Mouse (Mus musculus): Measurements from ENCODE around the gene Sesn3. TPM values are rescaled to one million over a fixed set of nuclear protein-coding genes. Genes with fewer than 3 reads are reported as not detected.

Gene Sesn3
- polyA plus RNA-seq, 1 experiment from 2014 or later: 33.6 TPM

GRCm38 (mm10) chr9:14275792-14276480 lies 1.1 kb downstream of the Sesn3 start:
- no peaks in the 10 kb centered on the region for H3K36me3 ChIP-seq (ENCODE audit: control insufficient read depth, insufficient read depth, low read length)
- H3K9ac ChIP-seq (replicated peaks; ENCODE audit: low read depth, low read length): peak overlapping the region; percentile 87
- peaks cover 11% of the 10 kb centered on the region; the same call in 1 of the 2 replicates for H3K4me1 ChIP-seq (ENCODE audit: control insufficient read depth, insufficient read depth, low read length)
- no peaks in the 10 kb centered on the region for H3K9me3 ChIP-seq (ENCODE audit: control insufficient read depth, low read length)
- peak overlapping the region; percentile 45 for H3K4me2 ChIP-seq (ENCODE audit: low read depth, low read length)
- H3K4me3 ChIP-seq (ENCODE audit: low read depth, low read length): peak overlapping the region; percentile 94
- H3K27me3 ChIP-seq (ENCODE audit: control insufficient read depth, insufficient read depth, low read length): no peaks in the 10 kb centered on the region
- ATAC-seq (ENCODE audit: low read depth): peak; percentile 98
- peak overlapping the region; percentile 93 for H3K27ac ChIP-seq (ENCODE audit: low read depth, low read length)
- under 1% methylated on average over 46 of the region's 54 CpGs for WGBS

- WGBS: under 1% methylated on average over 59 of the region's 61 CpGs
- no peaks in the 10 kb centered on the region for H3K36me3 ChIP-seq (ENCODE audit: control insufficient read depth, insufficient read depth, low read length)
- peak overlapping the region; percentile 87 for H3K9ac ChIP-seq (replicated peaks; ENCODE audit: low read depth, low read length)
- peak overlapping the region; percentile 93 for H3K27ac ChIP-seq (ENCODE audit: low read depth, low read length)
- ATAC-seq (ENCODE audit: low read depth): peak; percentile 69
- peak overlapping the region; percentile 45 for H3K4me2 ChIP-seq (ENCODE audit: low read depth, low read length)
- peaks cover 11% of the 10 kb centered on the region; the same call in 1 of the 2 replicates for H3K4me1 ChIP-seq (ENCODE audit: control insufficient read depth, insufficient read depth, low read length)
- no peaks in the 10 kb centered on the region for H3K9me3 ChIP-seq (ENCODE audit: control insufficient read depth, low read length)
- H3K27me3 ChIP-seq (ENCODE audit: control insufficient read depth, insufficient read depth, low read length): no peaks in the 10 kb centered on the region
- H3K4me3 ChIP-seq (ENCODE audit: low read depth, low read length): peak overlapping the region; percentile 94
These were observed 1.8 kb downstream of the Sesn3 start for GRCm38 (mm10) chr9:14276481-14277287.

- H3K27me3 ChIP-seq (ENCODE audit: control insufficient read depth, insufficient read depth, low read length): no peaks in the 10 kb centered on the region
- WGBS: under 1% methylated on average over 7 of the region's 7 CpGs
- H3K4me3 ChIP-seq (ENCODE audit: low read depth, low read length): peak overlapping the region; percentile 94
- ATAC-seq (ENCODE audit: low read depth): no peak
- H3K4me2 ChIP-seq (ENCODE audit: low read depth, low read length): peak overlapping the region; percentile 45
- H3K27ac ChIP-seq (ENCODE audit: low read depth, low read length): no peak overlapping the region
- H3K9ac ChIP-seq (replicated peaks; ENCODE audit: low read depth, low read length): peak overlapping the region; percentile 87
- no peaks in the 10 kb centered on the region for H3K9me3 ChIP-seq (ENCODE audit: control insufficient read depth, low read length)
- peaks cover 11% of the 10 kb centered on the region; the same call in 1 of the 2 replicates for H3K4me1 ChIP-seq (ENCODE audit: control insufficient read depth, insufficient read depth, low read length)
- no peaks in the 10 kb centered on the region for H3K36me3 ChIP-seq (ENCODE audit: control insufficient read depth, insufficient read depth, low read length)
These were observed 2.6 kb downstream of the Sesn3 start for GRCm38 (mm10) chr9:14277365-14277991.

DNA sequence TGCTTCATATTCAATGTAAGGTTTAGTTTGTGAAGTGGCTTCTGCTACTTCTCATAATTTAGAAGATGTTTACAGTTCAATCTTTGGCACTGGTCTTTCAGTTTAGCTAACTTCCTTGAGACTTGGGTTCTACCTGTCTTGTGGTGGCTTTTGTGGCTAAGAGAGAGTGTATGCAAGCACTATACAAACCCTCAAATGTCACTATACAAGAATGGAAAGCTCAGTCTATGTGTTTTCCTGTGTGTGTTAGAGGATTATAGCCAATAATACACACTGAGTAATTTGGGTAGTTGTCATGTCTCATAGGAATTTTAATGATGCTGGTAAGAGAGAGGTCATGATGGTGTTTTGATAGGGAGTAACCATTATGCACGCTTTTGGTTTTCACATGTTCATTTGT lies 5.8 kb downstream of the Sesn3 start:
- Histone ChIP-seq H3K9ac (replicated peaks; ENCODE audit: low read depth, low read length) (no peak overlapping the region), H3K4me2 (ENCODE audit: low read depth, low read length) (no peak overlapping the region), H3K36me3 (ENCODE audit: control insufficient read depth, insufficient read depth, low read length) (no peaks in the 10 kb centered on the region), H3K27ac (ENCODE audit: low read depth, low read length) (no peak overlapping the region), H3K4me1 (ENCODE audit: control insufficient read depth, insufficient read depth, low read length) (peaks cover 5% of the 10 kb centered on the region; the same call in 1 of the 2 replicates), H3K9me3 (ENCODE audit: control insufficient read depth, low read length) (no peaks in the 10 kb centered on the region), H3K27me3 (ENCODE audit: control insufficient read depth, insufficient read depth, low read length) (no peaks in the 10 kb centered on the region), H3K4me3 (ENCODE audit: low read depth, low read length) (no peak overlapping the region)
- 84% methylated on average over 1 of the region's 1 CpGs for WGBS
- ATAC-seq (ENCODE audit: low read depth): no peak

- Histone ChIP-seq H3K27me3 (ENCODE audit: control insufficient read depth, insufficient read depth, low read length) (no peaks in the 10 kb centered on the region), H3K36me3 (ENCODE audit: control insufficient read depth, insufficient read depth, low read length) (no peaks in the 10 kb centered on the region), H3K4me3 (ENCODE audit: low read depth, low read length) (no peak overlapping the region), H3K27ac (ENCODE audit: low read depth, low read length) (no peak overlapping the region), H3K9ac (replicated peaks; ENCODE audit: low read depth, low read length) (no peak overlapping the region), H3K4me1 (ENCODE audit: control insufficient read depth, insufficient read depth, low read length) (no peaks in the 10 kb centered on the region), H3K9me3 (ENCODE audit: control insufficient read depth, low read length) (no peaks in the 10 kb centered on the region), H3K4me2 (ENCODE audit: low read depth, low read length) (no peak overlapping the region)
- no peak for ATAC-seq (ENCODE audit: low read depth)
- WGBS: 72% methylated on average over 3 of the region's 3 CpGs
These were observed 10.2 kb downstream of the Sesn3 start for GRCm38 (mm10) chr9:14285036-14285435.

DNA sequence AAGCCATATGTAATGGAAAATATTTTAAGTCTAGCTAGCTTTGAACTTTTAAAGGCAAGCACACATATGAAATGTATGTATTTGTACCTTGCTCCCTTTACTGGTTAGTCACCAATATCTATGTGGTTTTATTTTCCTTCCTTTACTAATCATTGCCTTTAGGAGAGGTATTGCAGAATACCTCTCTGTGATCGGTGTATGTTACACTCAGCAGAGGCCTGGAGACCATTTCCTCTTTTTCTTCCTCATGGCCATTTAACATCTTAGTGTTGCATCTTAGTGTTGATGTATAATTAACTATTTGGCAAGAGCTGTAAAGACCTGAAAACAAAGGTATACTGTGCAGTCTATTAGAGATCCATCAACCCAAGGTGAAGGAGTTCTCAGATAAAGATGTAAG lies 12.4 kb downstream of the Sesn3 start:
- no peak overlapping the region for H3K4me3 ChIP-seq (ENCODE audit: low read depth, low read length)
- no peaks in the 10 kb centered on the region for H3K36me3 ChIP-seq (ENCODE audit: control insufficient read depth, insufficient read depth, low read length)
- H3K9ac ChIP-seq (replicated peaks; ENCODE audit: low read depth, low read length): no peak overlapping the region
- H3K9me3 ChIP-seq (ENCODE audit: control insufficient read depth, low read length): no peaks in the 10 kb centered on the region
- 89% methylated on average over 1 of the region's 1 CpGs for WGBS
- no peak overlapping the region for H3K27ac ChIP-seq (ENCODE audit: low read depth, low read length)
- no peak for ATAC-seq (ENCODE audit: low read depth)
- H3K4me1 ChIP-seq (ENCODE audit: control insufficient read depth, insufficient read depth, low read length): no peaks in the 10 kb centered on the region
- H3K4me2 ChIP-seq (ENCODE audit: low read depth, low read length): no peak overlapping the region
- H3K27me3 ChIP-seq (ENCODE audit: control insufficient read depth, insufficient read depth, low read length): no peaks in the 10 kb centered on the region

GRCm38 (mm10) chr9:14288500-14288899 lies 13.6 kb downstream of the Sesn3 start:
- Histone ChIP-seq H3K4me2 (ENCODE audit: low read depth, low read length) (no peak overlapping the region), H3K27ac (ENCODE audit: low read depth, low read length) (no peak overlapping the region), H3K9ac (replicated peaks; ENCODE audit: low read depth, low read length) (no peak overlapping the region), H3K27me3 (ENCODE audit: control insufficient read depth, insufficient read depth, low read length) (no peaks in the 10 kb centered on the region), H3K9me3 (ENCODE audit: control insufficient read depth, low read length) (no peaks in the 10 kb centered on the region), H3K4me1 (ENCODE audit: control insufficient read depth, insufficient read depth, low read length) (no peaks in the 10 kb centered on the region), H3K4me3 (ENCODE audit: low read depth, low read length) (no peak overlapping the region), H3K36me3 (ENCODE audit: control insufficient read depth, insufficient read depth, low read length) (no peaks in the 10 kb centered on the region)
- ATAC-seq (ENCODE audit: low read depth): no peak

GRCm38 (mm10) chr9:14293866-14294265 lies 19.0 kb downstream of the Sesn3 start:
- Histone ChIP-seq H3K36me3 (ENCODE audit: control insufficient read depth, insufficient read depth, low read length) (no peaks in the 10 kb centered on the region), H3K4me3 (ENCODE audit: low read depth, low read length) (no peak overlapping the region), H3K27ac (ENCODE audit: low read depth, low read length) (no peak overlapping the region), H3K4me1 (ENCODE audit: control insufficient read depth, insufficient read depth, low read length) (no peaks in the 10 kb centered on the region), H3K9me3 (ENCODE audit: control insufficient read depth, low read length) (no peaks in the 10 kb centered on the region), H3K9ac (replicated peaks; ENCODE audit: low read depth, low read length) (no peak overlapping the region), H3K4me2 (ENCODE audit: low read depth, low read length) (no peak overlapping the region), H3K27me3 (ENCODE audit: control insufficient read depth, insufficient read depth, low read length) (no peaks in the 10 kb centered on the region)
- 100% methylated on average over 1 of the region's 1 CpGs for WGBS
- ATAC-seq (ENCODE audit: low read depth): no peak
